Mouse (Mus musculus): ENCODE results near the gene Kcnd1. TPM values are rescaled to one million over a fixed set of nuclear protein-coding genes. Genes with fewer than 3 reads are reported as not detected.
"Not testable (repeated sequence)": the region's sequence is repeated elsewhere in the genome, so short reads cannot be mapped to it uniquely, and the experiment has no call there.

Gene Kcnd1
- polyA plus RNA-seq, 1 experiment = 4.8 TPM

DNA sequence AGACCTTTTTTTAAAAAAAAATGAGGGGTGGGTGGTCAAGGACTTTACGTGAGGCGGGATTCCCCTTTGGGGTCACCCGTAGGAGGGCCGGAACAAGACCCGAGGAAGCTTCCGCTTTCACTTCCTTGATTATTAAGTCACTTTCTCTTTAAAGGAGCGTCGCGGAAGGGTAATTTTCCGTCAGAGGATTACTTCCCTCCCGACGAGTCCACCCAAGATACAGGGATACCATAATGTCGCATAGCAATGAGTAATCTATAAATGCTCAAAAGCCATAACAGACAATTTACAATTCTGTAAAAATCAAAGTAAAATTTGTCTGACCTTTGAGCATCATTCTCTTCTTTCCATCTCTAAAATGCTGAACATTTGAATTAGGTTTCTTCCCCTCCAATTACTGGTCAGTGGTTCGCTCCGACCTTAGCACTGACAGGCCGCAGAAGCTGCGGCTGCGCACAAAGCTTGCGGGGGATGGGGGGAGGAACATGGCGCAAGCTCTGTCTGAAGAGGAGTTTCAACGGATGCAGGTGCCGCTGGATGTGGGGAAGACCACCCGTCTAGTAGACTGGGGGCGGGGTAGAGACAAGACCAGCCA lies 32.5 kb upstream of the Kcnd1 start, which contains the start of gene Gripap1:
TSS of gene Gripap1 (plus strand) at position 224 of the 595 bp plus-strand sequence.
- H3K27ac ChIP-seq (ENCODE audit: control insufficient read depth, insufficient read depth, low read depth, low read length, poor library complexity) = peak within 1 kb of the TSS; percentile 8
- 9% methylated on average over 24 of the region's 24 CpGs for WGBS
- H3K4me1 ChIP-seq (ENCODE audit: control insufficient read depth, insufficient read depth, low read length) = no peaks in the 10 kb centered on the region
- no peak for TF ChIP-seq CTCF (IDR thresholded peaks at IDR 0.05; ENCODE audit: control insufficient read depth, insufficient read depth, low read length)
- TF ChIP-seq POLR2A (IDR thresholded peaks at IDR 0.05; ENCODE audit: borderline replicate concordance, control insufficient read depth, low read depth, low read length) = peak; percentile 56; the same call in 1 of the 2 replicates
- peak within 1 kb of the TSS; percentile 74 for H3K4me3 ChIP-seq (replicated peaks; ENCODE audit: control insufficient read depth, low read depth, low read length)

DNA sequence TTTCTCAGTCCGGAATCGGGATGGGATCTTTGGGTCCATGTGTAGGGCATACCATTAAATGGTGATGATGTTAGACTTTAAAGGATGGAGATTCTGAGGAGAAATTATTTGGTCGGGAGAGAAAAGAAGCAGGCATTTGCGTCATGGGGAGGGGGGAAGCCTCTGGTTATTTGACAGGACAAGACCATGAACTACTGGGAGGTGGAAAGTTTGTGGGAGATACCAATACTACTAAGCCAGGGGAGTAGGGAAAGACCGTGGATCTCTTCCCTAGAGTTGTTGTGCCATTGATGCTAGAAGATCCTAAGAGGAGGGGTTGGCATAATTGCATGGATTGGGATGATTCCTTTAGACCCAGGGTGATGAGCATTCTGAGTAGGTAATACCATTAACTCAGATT lies 31.8 kb upstream of the Kcnd1 start:
- no peak overlapping the region for H3K27ac ChIP-seq (ENCODE audit: control insufficient read depth, insufficient read depth, low read depth, low read length, poor library complexity)
- WGBS = 15% methylated on average over 5 of the region's 5 CpGs
- H3K4me3 ChIP-seq (replicated peaks; ENCODE audit: control insufficient read depth, low read depth, low read length) = peak overlapping the region; percentile 74
- TF ChIP-seq POLR2A (IDR thresholded peaks at IDR 0.05; ENCODE audit: borderline replicate concordance, control insufficient read depth, low read depth, low read length) = no peak
- no peak for TF ChIP-seq CTCF (IDR thresholded peaks at IDR 0.05; ENCODE audit: control insufficient read depth, insufficient read depth, low read length)
- no peaks in the 10 kb centered on the region for H3K4me1 ChIP-seq (ENCODE audit: control insufficient read depth, insufficient read depth, low read length)

DNA sequence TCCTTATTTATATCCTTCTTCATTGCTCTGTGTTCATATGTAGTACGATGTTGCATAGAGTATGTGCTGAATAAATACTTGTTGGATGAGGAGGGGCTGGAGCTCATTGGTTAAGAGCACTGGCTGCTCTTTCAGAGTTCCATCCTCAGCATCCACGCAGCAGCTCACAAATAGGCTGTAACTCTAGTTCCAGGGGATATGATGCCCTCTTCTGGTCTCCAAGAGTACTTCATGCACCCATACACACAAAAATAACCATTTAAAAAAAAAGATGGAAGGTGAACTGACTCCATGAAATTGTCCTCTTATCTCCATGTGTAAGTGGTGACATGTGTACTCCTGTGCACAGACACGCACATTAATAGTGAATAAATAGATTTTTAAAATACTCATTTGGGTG lies 28.7 kb upstream of the Kcnd1 start:
- TF ChIP-seq POLR2A (IDR thresholded peaks at IDR 0.05; ENCODE audit: borderline replicate concordance, control insufficient read depth, low read depth, low read length) (no peak), CTCF (IDR thresholded peaks at IDR 0.05; ENCODE audit: control insufficient read depth, insufficient read depth, low read length) (peak; percentile 1; the same call in 1 of the 2 replicates)
- Histone ChIP-seq H3K4me3 (replicated peaks; ENCODE audit: control insufficient read depth, low read depth, low read length) (no peak overlapping the region), H3K27ac (ENCODE audit: control insufficient read depth, insufficient read depth, low read depth, low read length, poor library complexity) (no peak overlapping the region), H3K4me1 (ENCODE audit: control insufficient read depth, insufficient read depth, low read length) (no peaks in the 10 kb centered on the region)
- 65% methylated on average over 3 of the region's 3 CpGs for WGBS

GRCm38 (mm10) chrX:7795016-7795415 lies 27.1 kb upstream of the Kcnd1 start:
- WGBS = 62% methylated on average over 7 of the region's 7 CpGs
- Histone ChIP-seq H3K4me3 (replicated peaks; ENCODE audit: control insufficient read depth, low read depth, low read length) (no peak overlapping the region), H3K27ac (ENCODE audit: control insufficient read depth, insufficient read depth, low read depth, low read length, poor library complexity) (no peak overlapping the region), H3K4me1 (ENCODE audit: control insufficient read depth, insufficient read depth, low read length) (no peaks in the 10 kb centered on the region)
- TF ChIP-seq POLR2A (IDR thresholded peaks at IDR 0.05; ENCODE audit: borderline replicate concordance, control insufficient read depth, low read depth, low read length) (no peak), CTCF (IDR thresholded peaks at IDR 0.05; ENCODE audit: control insufficient read depth, insufficient read depth, low read length) (no peak)

- WGBS = 76% methylated on average over 3 of the region's 3 CpGs
- no peaks in the 10 kb centered on the region; the same call in none of the 2 replicates for H3K4me1 ChIP-seq (ENCODE audit: control insufficient read depth, insufficient read depth, low read length)
- no peak for TF ChIP-seq CTCF (IDR thresholded peaks at IDR 0.05; ENCODE audit: control insufficient read depth, insufficient read depth, low read length)
- TF ChIP-seq POLR2A (IDR thresholded peaks at IDR 0.05; ENCODE audit: borderline replicate concordance, control insufficient read depth, low read depth, low read length) = no peak
- H3K27ac ChIP-seq (ENCODE audit: control insufficient read depth, insufficient read depth, low read depth, low read length, poor library complexity) = no peak overlapping the region
- H3K4me3 ChIP-seq (replicated peaks; ENCODE audit: control insufficient read depth, low read depth, low read length) = no peak overlapping the region
Measured at GRCm38 (mm10) chrX:7797327-7797726, 24.8 kb upstream of the Kcnd1 start.

DNA sequence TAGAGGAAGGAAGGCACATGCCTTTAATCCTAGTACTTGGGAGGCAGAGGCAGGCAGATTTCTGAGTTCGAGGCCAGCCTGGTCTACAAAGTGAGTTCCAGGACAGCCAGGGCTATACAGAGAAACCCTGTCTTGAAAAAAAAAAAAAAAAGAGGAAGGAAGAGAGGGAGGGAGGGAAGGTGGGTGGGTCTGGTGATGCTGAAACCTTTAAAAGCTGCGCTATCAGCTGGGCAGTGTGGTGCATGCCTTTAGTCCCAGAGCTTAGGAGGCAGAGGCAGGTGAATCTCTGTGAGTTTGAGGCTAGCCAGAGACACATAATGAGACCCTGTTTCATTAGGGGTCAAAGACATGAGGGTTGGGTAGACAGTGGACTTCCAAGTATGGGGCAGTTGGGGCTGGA lies 19.9 kb upstream of the Kcnd1 start:
- 39% methylated on average over 2 of the region's 2 CpGs for WGBS
- not testable (repeated sequence) for H3K27ac ChIP-seq (ENCODE audit: control insufficient read depth, insufficient read depth, low read depth, low read length, poor library complexity); H3K4me3 ChIP-seq (replicated peaks; ENCODE audit: control insufficient read depth, low read depth, low read length); H3K4me1 ChIP-seq (ENCODE audit: control insufficient read depth, insufficient read depth, low read length)

DNA sequence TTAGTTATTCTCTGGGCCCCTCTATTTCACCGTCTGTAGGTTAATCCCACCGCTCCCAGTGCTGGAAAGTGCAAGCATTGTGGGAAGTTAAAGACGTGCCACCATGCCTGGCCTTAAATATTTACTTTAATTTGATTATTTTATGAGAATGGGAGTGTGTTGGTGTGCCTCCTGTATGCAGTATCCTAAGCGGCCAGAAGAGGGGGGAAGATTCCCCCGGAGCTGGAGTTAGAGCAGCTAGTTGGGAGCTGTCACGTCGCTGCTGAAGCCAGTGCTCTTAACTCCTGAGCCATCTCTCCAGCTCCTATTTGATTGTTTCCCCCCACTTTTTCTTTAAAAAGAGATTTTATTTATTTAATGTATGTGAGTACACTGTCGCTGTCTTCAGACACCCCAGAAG lies 7.1 kb upstream of the Kcnd1 start:
- 52% methylated on average over 8 of the region's 8 CpGs for WGBS
- not testable (repeated sequence) for H3K27ac ChIP-seq (ENCODE audit: control insufficient read depth, insufficient read depth, low read depth, low read length, poor library complexity); H3K4me3 ChIP-seq (replicated peaks; ENCODE audit: control insufficient read depth, low read depth, low read length); H3K4me1 ChIP-seq (ENCODE audit: control insufficient read depth, insufficient read depth, low read length)
- TF ChIP-seq CTCF (IDR thresholded peaks at IDR 0.05; ENCODE audit: control insufficient read depth, insufficient read depth, low read length) = peak; percentile 44

DNA sequence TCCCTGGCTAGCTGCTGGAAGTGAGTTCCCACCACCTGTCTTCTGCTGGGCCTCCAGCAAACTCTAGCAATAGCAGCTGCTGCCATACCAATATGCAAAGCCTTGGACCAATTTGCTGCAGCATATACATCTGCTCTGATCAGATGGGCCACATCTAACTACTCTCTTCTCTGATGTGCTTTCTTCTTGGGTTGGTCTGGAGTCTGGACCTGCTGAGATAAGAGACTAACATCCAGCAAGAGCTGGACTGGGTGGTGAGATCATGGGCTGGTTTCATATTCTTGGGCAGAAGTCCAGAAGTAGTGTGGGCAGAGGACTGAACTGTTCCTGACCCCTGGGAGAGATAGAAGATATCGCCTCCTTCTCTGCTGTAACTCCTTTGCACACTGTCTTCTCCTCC lies 15.1 kb downstream of the Kcnd1 start:
- no peak for TF ChIP-seq CTCF (IDR thresholded peaks at IDR 0.05; ENCODE audit: control insufficient read depth, insufficient read depth, low read length)
- TF ChIP-seq POLR2A (IDR thresholded peaks at IDR 0.05; ENCODE audit: borderline replicate concordance, control insufficient read depth, low read depth, low read length) = no peak
- no peak overlapping the region for H3K4me3 ChIP-seq (replicated peaks; ENCODE audit: control insufficient read depth, low read depth, low read length)
- H3K27ac ChIP-seq (ENCODE audit: control insufficient read depth, insufficient read depth, low read depth, low read length, poor library complexity) = peak overlapping the region; percentile 94
- 19% methylated on average over 1 of the region's 1 CpGs for WGBS
- no peaks in the 10 kb centered on the region; the same call in 1 of the 2 replicates for H3K4me1 ChIP-seq (ENCODE audit: control insufficient read depth, insufficient read depth, low read length)

DNA sequence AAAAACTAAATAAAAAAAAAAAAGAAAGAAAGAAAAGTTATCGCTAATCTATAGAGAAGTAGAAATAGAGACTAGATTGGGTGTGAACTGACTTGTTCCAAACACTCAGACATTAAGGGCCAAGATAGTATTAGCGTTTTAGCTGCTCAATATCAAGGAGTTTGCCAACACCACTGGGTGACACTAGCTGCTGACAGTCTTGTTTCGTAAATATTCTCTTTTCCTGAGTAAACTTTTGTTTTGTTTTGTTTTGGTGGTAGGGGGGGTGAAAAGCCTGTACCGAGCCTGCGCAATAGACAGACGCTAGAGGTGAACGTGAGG lies 18.7 kb downstream of the Kcnd1 start:
- no peak for TF ChIP-seq POLR2A (IDR thresholded peaks at IDR 0.05; ENCODE audit: borderline replicate concordance, control insufficient read depth, low read depth, low read length)
- no peak for TF ChIP-seq CTCF (IDR thresholded peaks at IDR 0.05; ENCODE audit: control insufficient read depth, insufficient read depth, low read length)
- WGBS = 10% methylated on average over 7 of the region's 7 CpGs
- no peaks in the 10 kb centered on the region; the same call in 1 of the 2 replicates for H3K4me1 ChIP-seq (ENCODE audit: control insufficient read depth, insufficient read depth, low read length)
- no peak overlapping the region for H3K27ac ChIP-seq (ENCODE audit: control insufficient read depth, insufficient read depth, low read depth, low read length, poor library complexity)
- peak overlapping the region; percentile 42 for H3K4me3 ChIP-seq (replicated peaks; ENCODE audit: control insufficient read depth, low read depth, low read length)

Measured in bone marrow, adult 2 months (tissue).